ENCODE assay signal across 17 mouse cellular contexts in the genomic region with DNA sequence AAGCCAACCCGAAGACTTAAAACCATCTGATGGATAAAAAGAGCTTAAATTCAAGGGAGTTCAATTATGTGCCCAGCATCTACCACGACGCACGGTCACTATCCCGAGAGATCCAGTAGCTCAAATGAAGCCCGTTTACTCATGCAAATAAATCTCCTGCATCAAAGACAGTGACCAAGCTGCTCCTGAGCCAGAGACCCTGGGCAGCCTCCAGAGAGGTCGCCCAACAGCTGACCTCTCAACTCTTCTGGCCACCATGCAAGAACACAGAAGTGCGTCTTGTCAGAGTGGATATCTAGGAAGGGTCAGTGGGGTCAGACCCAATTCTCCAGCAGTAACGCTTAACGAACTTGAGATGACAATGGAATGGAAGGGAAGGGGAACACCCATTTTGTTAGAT.
"Had no signal": no experiment of that assay in that cellular context is flagged by ENCODE, and none has a peak within 500 bp of the region (broad histone marks: within the 10 kb centered on the region; RNA-seq: fewer than 3 reads in every experiment).

No protein-coding gene starts in this region.

- H3K36me3 ChIP-seq: midbrain, embryonic 10.5 days; midbrain, embryonic 12.5 days; neural tube, embryonic 13.5 days; neural tube, embryonic 15.5 days had no signal

- H3K27ac ChIP-seq: midbrain, embryonic 10.5 days; midbrain, embryonic 12.5 days; neural tube, embryonic 13.5 days; neural tube, embryonic 15.5 days had no signal

- H3K27me3 ChIP-seq: midbrain, embryonic 12.5 days; neural tube, embryonic 13.5 days; neural tube, embryonic 15.5 days had no signal

- H3K9me3 ChIP-seq: midbrain, embryonic 10.5 days; midbrain, embryonic 12.5 days; neural tube, embryonic 13.5 days; neural tube, embryonic 15.5 days had no signal

- H3K4me1 ChIP-seq: midbrain, embryonic 12.5 days; neural tube, embryonic 15.5 days had no signal

- DNase-seq: lung, embryonic 14.5 days; lung, postnatal 10 days; lung, postnatal 4 days; midbrain, embryonic 14.5 days; retina, postnatal 1 day; right cerebral cortex, adult 18-20 months; right cerebral cortex, postnatal 25 days; right cerebral cortex, postnatal 4 days; spleen, adult 18-20 months; thymus, adult 18-20 months; thymus, postnatal 14 days; thymus, postnatal 36 days had no signal

- H3K4me3 ChIP-seq: midbrain, embryonic 10.5 days; midbrain, embryonic 12.5 days; myocyte; neural tube, embryonic 13.5 days; neural tube, embryonic 15.5 days had no signal
